Mouse (Mus musculus) lung, embryonic 16.5 days (tissue): ENCODE results near the gene Dap. TPM values are rescaled to one million over a fixed set of nuclear protein-coding genes. Genes with fewer than 3 reads are reported as not detected.

ENCODE experiments used
- ATAC-seq: fragments of 200-750 bp; cut with Nextera tagmentation; 2 replicates; pipeline ENCODE4 v1.8.0; 2017; ENCODE audit warnings: low read depth, mild to moderate bottlenecking, moderate library complexity
- H3K27ac ChIP-seq: fragments of 300-500 bp; sonication (generic); 2 replicates; pipeline ENCODE4 v1.5.1; 2014; ENCODE audit warnings: mild to moderate bottlenecking, control low read depth, low read length
- H3K27me3 ChIP-seq: fragments of 300-500 bp; sonication (generic); 2 replicates; pipeline ENCODE4 v1.6.1; 2014; ENCODE audit warnings: low read depth, low read length, mixed read lengths; ENCODE audit not compliant: control insufficient read depth, insufficient read depth
- H3K36me3 ChIP-seq: fragments of 300-500 bp; sonication (generic); 2 replicates; pipeline ENCODE4 v1.6.1; 2014; ENCODE audit warnings: low read length; ENCODE audit not compliant: control insufficient read depth, insufficient read depth
- H3K4me1 ChIP-seq: fragments of 300-500 bp; sonication (generic); replicated peaks from 2 replicates; pipeline ENCODE4 v1.6.1; 2014; ENCODE audit warnings: low read length, mixed read lengths; ENCODE audit not compliant: control insufficient read depth, insufficient read depth
- H3K4me2 ChIP-seq: fragments of 300-500 bp; sonication (generic); 2 replicates; pipeline ENCODE4 v1.6.1; 2014; ENCODE audit warnings: low read depth, low read length, control low read depth
- H3K4me3 ChIP-seq: fragments of 300-500 bp; sonication (generic); 2 replicates; pipeline ENCODE4 v1.5.1; 2014; ENCODE audit warnings: mild to moderate bottlenecking, low read length, control low read depth
- H3K9ac ChIP-seq: fragments of 300-500 bp; sonication (generic); 2 replicates; pipeline ENCODE4 v1.6.1; 2014; ENCODE audit warnings: low read length, control low read depth
- H3K9me3 ChIP-seq: fragments of 300-500 bp; sonication (generic); 2 replicates; pipeline ENCODE4 v1.6.1; 2016; ENCODE audit warnings: low read length; ENCODE audit not compliant: control insufficient read depth
- WGBS: fragments of 180-500 bp; shearing (Covaris S2); extraction: QIAGEN DNeasy Blood & Tissue Kit; methylation state at CpG from one replicate; pipeline ENCODE4 v1.1.7; 2014; 5-methylcytosine and 5-hydroxymethylcytosine counted together
- polyA plus RNA-seq: library from polyadenylated mRNA; unstranded; fragments of >200 nt; fragmentation: Nextera tagmentation; extraction: Ambion mirVana; gene quantifications from 2 replicates; pipeline ENCODE4 v1.2.1, GENCODE M21; 2015

Dap gene
- polyA plus RNA-seq, 1 experiment from 2014 or later = 93.4 TPM

- Histone ChIP-seq H3K4me2 (no peak overlapping the region), H3K36me3 (no peaks in the 10 kb centered on the region), H3K27me3 (no peaks in the 10 kb centered on the region), H3K9me3 (peaks cover 3% of the 10 kb centered on the region; the same call in 1 of the 2 replicates), H3K9ac (no peak overlapping the region), H3K4me1 (0 out of 2 replicates have a peak, but pooled peaks cover 7% of the 10 kb centered on the region), H3K27ac (peak overlapping the region; percentile 46; the same call in 1 of the 2 replicates), H3K4me3 (no peak overlapping the region)
- 35% methylated on average over 6 of the region's 6 CpGs for WGBS
- ATAC-seq = peak; percentile 56
Observed at GRCm38 (mm10) chr15:31318158-31318955, 94.2 kb downstream of the Dap start.

DNA sequence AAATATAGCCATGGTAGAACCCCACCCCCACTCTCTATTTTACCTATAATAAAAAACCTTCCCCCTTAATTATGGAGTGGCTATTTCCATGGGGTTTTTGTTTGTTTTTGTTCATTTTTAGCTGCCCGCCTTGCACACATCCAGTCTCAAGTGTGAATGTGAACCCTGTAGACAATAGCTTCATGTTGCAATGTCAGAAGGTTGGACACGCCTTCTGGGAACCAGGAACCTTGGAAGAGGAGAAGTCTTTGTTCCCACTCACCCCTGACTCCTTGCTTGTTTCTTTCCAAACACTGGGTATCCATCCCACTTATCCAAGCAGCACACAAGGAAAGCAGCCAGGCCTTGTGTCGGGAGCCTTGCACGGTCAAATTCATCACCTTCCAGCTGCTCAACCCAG, 94.9 kb downstream of the Dap start:
- no peaks in the 10 kb centered on the region for H3K27me3 ChIP-seq
- 36% methylated on average over 4 of the region's 4 CpGs for WGBS
- peak overlapping the region; percentile 44 for H3K27ac ChIP-seq
- no peaks in the 10 kb centered on the region for H3K36me3 ChIP-seq
- no peak overlapping the region for H3K4me2 ChIP-seq
- 0 out of 2 replicates have a peak overlapping the region, but pooled peaks have one; percentile 18 for H3K9ac ChIP-seq
- 0 out of 2 replicates have a peak, but pooled peaks cover 7% of the 10 kb centered on the region for H3K4me1 ChIP-seq
- peaks cover 3% of the 10 kb centered on the region; the same call in 1 of the 2 replicates for H3K9me3 ChIP-seq
- no peak overlapping the region for H3K4me3 ChIP-seq
- ATAC-seq = peak; percentile 27; the same call in 1 of the 2 replicates

DNA sequence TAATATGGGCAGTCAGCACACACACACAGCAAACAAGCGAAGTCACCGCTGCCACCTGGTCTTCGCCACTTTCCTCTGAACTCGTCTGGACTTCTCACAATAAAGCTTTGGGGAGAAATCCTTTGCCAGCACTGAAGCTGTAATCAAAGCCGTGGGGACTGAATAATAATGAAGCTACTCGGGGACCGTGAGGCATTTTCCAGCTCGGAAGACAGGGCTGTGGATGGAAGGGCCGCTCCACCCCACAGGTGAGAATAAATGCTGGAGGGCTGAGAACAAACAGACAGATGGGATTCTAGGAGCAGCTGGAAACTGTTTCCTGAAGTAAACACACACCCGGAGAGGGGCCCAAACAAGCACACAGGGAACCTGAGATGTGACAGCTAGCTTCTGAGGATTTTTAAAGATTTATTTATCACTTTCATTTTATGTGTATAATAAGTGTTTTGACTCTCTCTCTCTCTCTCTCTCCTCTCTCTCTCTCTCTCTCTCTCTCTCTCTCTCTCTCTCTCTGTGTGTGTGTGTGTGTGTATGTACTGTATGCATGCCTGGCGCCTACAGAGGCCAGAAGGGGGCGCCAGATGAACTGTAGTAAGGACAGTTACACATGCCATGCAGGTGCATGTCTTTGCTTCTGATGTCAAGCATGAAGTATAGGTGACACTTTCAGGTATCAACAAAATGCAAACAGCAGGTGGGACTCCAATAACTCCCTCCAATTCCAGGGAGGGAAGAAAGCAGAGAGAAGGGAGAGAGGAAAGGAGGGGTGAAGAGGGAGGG, 96.7 kb downstream of the Dap start:
- Histone ChIP-seq H3K4me1 (0 out of 2 replicates have a peak, but pooled peaks cover 7% of the 10 kb centered on the region), H3K9ac (no peak overlapping the region), H3K4me2 (no peak overlapping the region), H3K9me3 (peaks cover 3% of the 10 kb centered on the region; the same call in 1 of the 2 replicates), H3K27me3 (no peaks in the 10 kb centered on the region), H3K27ac (no peak overlapping the region), H3K36me3 (no peaks in the 10 kb centered on the region), H3K4me3 (no peak overlapping the region)
- WGBS = 50% methylated on average over 12 of the region's 12 CpGs
- no peak for ATAC-seq

- H3K4me1 ChIP-seq = 0 out of 2 replicates have a peak, but pooled peaks cover 4% of the 10 kb centered on the region
- ATAC-seq = no peak
- no peaks in the 10 kb centered on the region for H3K36me3 ChIP-seq
- no peaks in the 10 kb centered on the region for H3K27me3 ChIP-seq
- H3K9me3 ChIP-seq = no peaks in the 10 kb centered on the region
- H3K9ac ChIP-seq = no peak overlapping the region
- H3K27ac ChIP-seq = no peak overlapping the region
- WGBS = 83% methylated on average over 4 of the region's 4 CpGs
- H3K4me2 ChIP-seq = no peak overlapping the region
- no peak overlapping the region for H3K4me3 ChIP-seq
Observed at GRCm38 (mm10) chr15:31323684-31324083, 99.6 kb downstream of the Dap start.

Other genes with a start within 250 kb of the Dap start
- gene Ankrd33b, start 143.4 kb downstream of the Dap start, polyA plus RNA-seq = 3.5 and 3.9 TPM in 2 replicates
- 5.6 and 6.2 TPM in 2 replicates for gene Ropn1l, start 229.4 kb downstream of the Dap start, polyA plus RNA-seq